Mouse (Mus musculus): ENCODE data around the gene 9930021J03Rik. TPM values are rescaled to one million over a fixed set of nuclear protein-coding genes. Genes with fewer than 3 reads are reported as not detected.
A peak's percentile ranks its signal among the peaks of the same experiment; 100 is the strongest.

The 9930021J03Rik gene
- total RNA-seq (2021): 10 to 100 TPM; 15.3 to 17.5 TPM

DNA sequence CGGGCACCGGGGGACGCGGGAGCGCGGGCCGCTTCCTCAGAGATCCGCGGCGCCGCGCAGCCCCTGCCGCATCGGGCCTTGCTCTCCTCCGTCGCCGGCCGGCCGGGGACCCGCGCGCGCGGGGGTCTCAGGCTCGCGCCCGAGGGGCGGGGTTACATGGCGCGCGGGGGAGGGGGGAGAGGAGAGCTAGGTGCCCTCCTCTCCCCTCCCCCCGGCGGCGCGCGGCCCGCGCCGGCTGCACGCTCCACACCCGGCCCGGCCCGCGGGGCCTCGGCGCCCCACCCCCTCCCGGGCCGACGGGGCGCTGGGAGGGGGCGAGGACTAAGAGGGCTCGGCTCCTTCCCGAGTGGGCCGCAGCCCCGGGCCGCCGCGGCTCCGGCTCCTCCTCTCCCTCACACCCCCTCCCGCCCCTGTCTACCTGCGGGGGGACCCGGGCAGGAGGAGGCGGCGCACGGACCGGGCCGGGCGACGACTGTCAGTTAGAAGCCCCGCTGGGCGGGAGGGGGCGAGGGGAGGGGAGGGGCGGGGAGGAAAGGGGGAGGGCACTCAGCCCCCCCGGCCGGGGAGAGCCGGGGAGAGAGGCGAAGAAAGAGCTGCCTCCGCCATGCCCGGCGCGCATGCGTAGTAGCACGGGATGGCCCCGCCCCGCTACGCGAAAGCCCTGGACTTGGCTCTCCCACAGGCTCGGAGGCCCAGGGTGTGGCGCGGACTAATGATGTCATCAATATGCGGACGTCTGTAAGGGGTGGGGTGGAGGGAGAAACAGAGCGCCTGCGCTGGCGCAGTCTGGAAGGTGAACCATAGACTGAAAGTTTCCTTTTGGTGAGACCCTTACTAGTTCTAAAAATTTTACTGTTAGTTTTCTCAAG is at the start of gene 9930021J03Rik:
Gene 9930021J03Rik, minus strand, starts transcription at position 73 of the 869 bp plus-strand sequence.
- peak; percentile 99 for DNase-seq
- intact Hi-C loops (cut with DNase I): no loop called here

DNA sequence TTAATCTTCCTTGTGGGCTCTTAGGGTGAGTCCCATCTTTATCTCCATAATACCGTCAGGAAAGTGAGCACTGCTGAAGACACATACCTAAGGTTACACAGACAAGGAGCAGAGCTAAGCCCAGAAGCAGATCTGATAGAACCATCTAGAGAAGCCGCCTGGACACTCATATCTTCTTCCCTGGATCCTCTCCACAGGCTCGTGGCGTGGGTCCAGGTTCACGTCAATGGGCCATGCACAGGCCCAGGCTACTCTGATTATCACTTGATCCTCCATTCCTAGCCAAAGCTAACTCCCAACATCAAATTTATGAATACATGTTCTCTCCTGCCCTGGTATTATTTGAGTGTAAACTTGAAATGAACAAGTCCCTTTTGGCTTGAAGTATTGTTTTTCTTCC is 47.9 kb upstream of the 9930021J03Rik start:
- intact Hi-C loops (cut with DNase I): no loop called here
- no peak for DNase-seq

GRCm38 (mm10) chr19:29851036-29851690 is 45.4 kb upstream of the 9930021J03Rik start:
- no peak for DNase-seq
- intact Hi-C loops (cut with DNase I): no loop called here

DNA sequence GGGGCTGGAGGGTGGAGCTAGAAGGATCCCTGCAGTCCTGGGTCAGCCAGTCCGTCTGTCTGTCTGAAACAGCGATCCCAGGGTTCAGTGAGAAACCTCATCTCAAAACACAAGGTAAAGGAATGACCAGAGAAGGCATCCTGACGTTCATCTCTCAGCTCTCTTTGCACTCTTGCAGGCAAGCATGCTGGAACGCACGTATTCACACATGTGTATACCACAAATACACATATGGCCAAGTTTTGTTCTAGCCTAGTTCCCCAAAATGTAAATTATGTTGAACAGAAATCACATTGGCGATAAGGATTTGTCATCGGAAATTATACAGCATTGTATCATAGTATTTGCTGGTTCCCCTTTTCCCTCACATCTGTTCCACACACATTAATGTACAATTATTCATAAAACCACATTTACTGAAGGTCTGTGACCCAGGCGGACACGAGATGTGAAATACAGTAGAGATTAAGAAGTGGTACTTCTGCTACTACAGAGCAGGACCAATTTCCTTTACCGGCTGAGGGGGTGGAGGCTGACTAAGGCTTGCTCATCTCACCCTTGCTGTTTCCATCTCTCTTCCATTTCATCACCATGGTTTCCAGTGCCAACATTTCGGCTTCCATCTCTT is 44.2 kb upstream of the 9930021J03Rik start:
- intact Hi-C loops (cut with DNase I): no loop called here
- DNase-seq: no peak

GRCm38 (mm10) chr19:29844036-29844661 is 38.4 kb upstream of the 9930021J03Rik start:
- intact Hi-C loops (cut with DNase I): no loop called here
- DNase-seq: no peak

GRCm38 (mm10) chr19:29843641-29844035 is 37.8 kb upstream of the 9930021J03Rik start:
- intact Hi-C loops (cut with DNase I): no loop called here
- no peak for DNase-seq

DNA sequence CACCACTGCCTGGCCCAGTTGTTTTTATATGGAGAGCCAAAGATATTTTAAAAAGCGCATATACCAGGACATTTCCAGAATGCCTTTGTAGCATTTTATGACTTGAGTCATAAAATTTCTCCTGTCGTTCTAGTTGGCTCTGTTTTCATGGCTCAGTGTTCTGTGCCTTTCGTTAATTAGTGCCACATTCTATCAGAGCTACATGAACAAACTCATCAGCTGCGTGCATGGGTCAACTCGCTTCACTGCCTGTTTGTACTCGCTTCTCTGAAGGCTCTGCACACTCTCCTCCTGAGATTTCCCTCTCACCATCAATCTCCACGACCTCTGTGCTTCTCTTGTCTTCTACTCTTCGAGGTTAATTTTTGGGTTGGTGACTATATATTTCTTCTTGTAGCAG is 37.2 kb upstream of the 9930021J03Rik start:
- no peak for DNase-seq
- intact Hi-C loops (cut with DNase I): no loop called here

DNA sequence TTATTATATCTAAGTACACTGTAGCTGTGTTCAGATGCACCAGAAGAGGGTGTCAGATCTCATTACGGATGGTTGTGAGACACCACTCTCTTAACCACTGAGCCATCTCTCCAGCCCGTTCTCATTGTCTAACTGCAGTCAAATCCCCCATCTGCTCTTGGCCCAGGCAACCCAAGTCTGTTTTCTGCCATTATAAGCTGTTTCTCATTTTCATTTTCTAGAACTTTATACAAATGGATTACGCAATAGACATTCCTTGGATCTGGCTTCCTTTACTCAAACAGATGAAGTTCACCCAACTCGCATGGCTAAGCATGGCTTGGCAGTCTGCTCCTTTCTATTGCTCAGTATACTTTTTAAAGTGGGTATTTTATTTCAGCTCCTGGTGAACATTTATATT is 34.9 kb upstream of the 9930021J03Rik start:
- intact Hi-C loops (cut with DNase I): no loop called here
- no peak for DNase-seq

DNA sequence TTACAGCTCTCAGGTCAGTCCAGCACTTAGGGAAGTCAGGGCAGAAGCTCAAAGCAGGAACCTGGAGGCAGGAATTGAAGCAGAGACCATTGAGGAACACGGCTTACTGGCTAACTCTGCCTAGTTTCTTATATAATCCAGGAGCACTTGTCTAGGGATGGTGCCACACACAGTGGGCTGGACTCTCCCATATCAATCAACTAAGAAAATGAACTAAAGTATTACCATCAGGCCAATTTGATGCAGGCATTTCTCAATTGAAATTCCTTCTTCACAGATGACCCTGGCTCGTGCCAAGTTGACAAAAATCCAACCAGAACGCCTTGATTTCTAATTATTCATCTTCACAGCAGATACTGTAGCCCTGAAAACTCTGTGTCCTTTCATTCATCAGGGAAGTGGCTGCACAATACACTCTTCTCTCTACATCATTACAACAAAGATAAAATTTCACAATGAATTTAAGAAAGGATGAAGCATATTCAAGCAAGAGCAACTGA is 32.9 kb upstream of the 9930021J03Rik start:
- DNase-seq: no peak
- intact Hi-C loops (cut with DNase I): no loop called here

DNA sequence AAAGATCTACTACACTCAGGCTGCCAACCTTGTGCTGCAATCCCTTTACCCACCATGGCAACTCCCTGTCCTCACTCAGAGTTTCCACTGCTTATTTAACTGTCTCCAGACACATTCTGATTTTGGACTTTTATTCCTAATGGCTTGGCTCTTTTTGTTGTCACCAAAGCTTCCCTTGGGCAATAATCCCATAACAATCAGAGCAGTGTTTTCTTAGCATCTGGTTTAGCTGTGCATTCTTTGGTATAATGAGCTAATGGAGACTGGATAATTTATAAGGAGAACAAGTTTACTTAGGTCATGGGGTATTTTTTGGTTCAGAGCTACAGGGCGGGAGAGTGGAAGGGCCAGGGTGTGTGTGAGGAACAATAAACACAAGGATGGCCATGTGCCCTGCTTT is 32.4 kb upstream of the 9930021J03Rik start:
- intact Hi-C loops (cut with DNase I): no loop called here
- DNase-seq: no peak

- intact Hi-C loops (cut with DNase I): no loop called here
- no peak for DNase-seq
Observed at GRCm38 (mm10) chr19:29835364-29836034, 29.7 kb upstream of the 9930021J03Rik start.

- no peak for DNase-seq
- intact Hi-C loops (cut with DNase I): no loop called here
Observed at GRCm38 (mm10) chr19:29830911-29831310, 25.1 kb upstream of the 9930021J03Rik start.

DNA sequence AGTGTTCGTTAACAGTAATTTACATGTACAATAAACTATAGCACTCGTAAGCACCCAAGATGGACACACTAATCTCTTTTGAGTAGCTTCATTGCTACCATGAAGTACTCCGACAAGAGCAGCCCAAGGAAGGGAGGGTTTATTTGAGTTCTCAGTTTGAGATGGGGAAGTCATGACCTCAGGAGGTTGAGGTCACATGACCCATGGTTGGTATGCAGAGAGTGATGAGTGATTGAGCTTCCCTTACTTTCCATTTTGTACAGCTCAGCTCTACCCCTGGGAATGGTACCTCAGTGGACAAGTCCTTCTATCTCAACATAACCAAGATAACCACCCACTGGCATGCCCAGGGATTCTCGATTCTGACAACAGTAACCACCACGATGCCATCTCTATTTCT is 22.8 kb upstream of the 9930021J03Rik start:
- intact Hi-C loops (cut with DNase I): no loop called here
- no peak for DNase-seq

DNA sequence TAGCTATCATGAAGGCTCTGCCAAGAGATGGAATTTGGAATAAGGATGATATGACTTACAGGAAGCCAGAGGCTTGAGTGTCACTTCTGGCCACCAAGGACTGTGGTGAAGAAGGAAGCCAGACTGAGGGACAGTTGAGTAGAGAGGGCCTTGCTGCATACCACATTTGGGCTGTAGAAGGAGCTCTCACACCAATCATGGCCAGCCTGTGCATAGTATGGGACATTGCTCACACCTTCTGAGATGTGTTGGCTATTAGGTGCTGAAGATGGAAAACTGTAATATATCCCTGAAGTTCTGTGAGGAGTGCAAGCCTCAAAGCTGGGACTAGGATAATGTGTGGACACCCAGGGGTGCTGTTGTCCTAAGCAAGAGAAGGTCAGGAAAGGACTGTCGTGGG is 20.9 kb upstream of the 9930021J03Rik start:
- intact Hi-C loops (cut with DNase I): loop anchor here (1.0 to 2.0 kb wide), 2 partner anchors 302 to 378 kb away; no protein-coding TSS in a partner anchor
- DNase-seq: peak; percentile 48 to 58

GRCm38 (mm10) chr19:29825003-29825402 is 19.2 kb upstream of the 9930021J03Rik start:
- no peak for DNase-seq
- intact Hi-C loops (cut with DNase I): no loop called here

DNA sequence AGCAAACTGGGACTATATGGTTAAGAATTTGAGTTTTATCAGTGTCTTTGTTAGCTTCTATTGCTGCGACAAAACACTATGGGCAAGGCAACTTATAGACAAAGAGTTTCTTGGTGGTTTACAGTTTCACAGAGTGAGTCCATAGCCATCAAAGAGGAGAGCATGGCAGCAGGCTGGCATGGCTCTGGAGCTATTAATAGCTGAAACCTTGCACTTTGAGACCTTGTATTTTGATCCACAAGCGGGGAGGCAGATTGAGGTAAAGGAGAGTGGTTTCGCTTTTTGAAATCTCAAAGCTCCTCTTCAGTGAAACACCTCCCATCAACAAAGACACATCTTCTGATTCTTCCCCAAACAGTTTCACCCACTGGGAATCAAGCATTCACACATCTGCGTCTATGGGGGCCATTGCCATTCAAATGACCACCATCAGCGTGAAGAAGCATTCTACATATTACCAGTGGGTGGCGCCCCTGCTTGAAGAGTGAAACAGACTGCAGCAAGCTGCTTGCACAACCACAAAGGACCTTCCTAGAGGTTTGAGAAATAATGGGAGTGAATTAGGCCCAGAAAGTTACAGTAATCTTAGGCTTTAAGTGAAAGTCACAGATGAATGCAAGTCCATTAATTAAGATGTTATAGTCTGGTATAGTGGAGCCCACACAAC is 18.4 kb upstream of the 9930021J03Rik start:
- intact Hi-C loops (cut with DNase I): loop anchor here (1.0 kb wide), 1 partner anchor 155 kb away; no protein-coding TSS in a partner anchor
- peak; percentile 68 to 78 for DNase-seq

- intact Hi-C loops (cut with DNase I): loop anchor here (1.0 kb wide), 1 partner anchor 156 kb away; no protein-coding TSS in a partner anchor
- no peak for DNase-seq
Observed at GRCm38 (mm10) chr19:29823456-29824010, 17.7 kb upstream of the 9930021J03Rik start.

- intact Hi-C loops (cut with DNase I): loop anchor here (1.0 kb wide), 1 partner anchor 137 kb away; no protein-coding TSS in a partner anchor
- DNase-seq: peak; percentile 56 to 60
Observed at GRCm38 (mm10) chr19:29820966-29821365, 15.2 kb upstream of the 9930021J03Rik start.
